ENCODE assay signal across 18 mouse cellular contexts in genomic region chr8:89307601-89308000, GRCm38 (mm10).
A peak's percentile ranks its signal among the peaks of the same experiment; 100 is the strongest.
DNase-seq lines count a peak whose midpoint lies in the region; ATAC-seq and TF ChIP-seq lines count a peak whose summit lies in the region.
"Had no signal": no experiment of that assay in that cellular context is flagged by ENCODE, and none has a peak within 500 bp of the region (broad histone marks: within the 10 kb centered on the region; RNA-seq: fewer than 3 reads in every experiment).

No protein-coding gene starts in this region.

- H3K27ac ChIP-seq in forebrain, embryonic 11.5 days (ENCODE audit: low read depth, low read length) = no peak overlapping the region
- no peak overlapping the region for H3K27ac ChIP-seq in forebrain, embryonic 15.5 days (replicated peaks)
- H3K27ac ChIP-seq in kidney, postnatal 0 days = 0 out of 2 replicates have a peak overlapping the region, but pooled peaks have one; percentile 15
- peak overlapping the region; percentile 16; the same call in 1 of the 2 replicates for H3K27ac ChIP-seq in forebrain, embryonic 16.5 days (ENCODE audit: low read length)
- H3K27ac ChIP-seq: stomach, embryonic 15.5 days had no signal

- no peaks in the 10 kb centered on the region for H3K9me3 ChIP-seq in forebrain, embryonic 11.5 days (ENCODE audit: control insufficient read depth, low read length)
- H3K9me3 ChIP-seq in forebrain, embryonic 15.5 days = no peaks in the 10 kb centered on the region
- H3K9me3 ChIP-seq in kidney, postnatal 0 days (replicated peaks; ENCODE audit: low read length) = no peaks in the 10 kb centered on the region
- H3K9me3 ChIP-seq in forebrain, embryonic 16.5 days (ENCODE audit: control insufficient read depth, low read length) = no peaks in the 10 kb centered on the region
- H3K9me3 ChIP-seq: midbrain, embryonic 12.5 days; stomach, embryonic 15.5 days had no signal

- TF ChIP-seq CTCF in kidney, postnatal 0 days (IDR thresholded peaks at IDR 0.05; ENCODE audit: low read depth) = no peak
- TF ChIP-seq CTCF in Patski (IDR thresholded peaks at IDR 0.05) = no peak

- DNase-seq in forebrain, embryonic 11.5 days (ENCODE audit: low spot score) = no peak
- DNase-seq in kidney, postnatal 0 days (ENCODE audit: low spot score) = no peak
- DNase-seq in kidney, adult 8-10 months = no peak
- no peak for DNase-seq in Patski (ENCODE audit: low read depth, low spot score)
- no peak for DNase-seq in layer of hippocampus, postnatal 36 days
- DNase-seq in left cerebral cortex, adult 8-10 months (ENCODE audit: low spot score in 2 of 2) = no peak
- DNase-seq: cerebellum, adult 9-11 months; gastrocnemius, postnatal 25 days; kidney, postnatal 4 days; lung, adult 18-20 months; right cerebral cortex, postnatal 14 days; thymus, adult 2 months had no signal

- no peak overlapping the region for H3K4me2 ChIP-seq in forebrain, embryonic 11.5 days (ENCODE audit: low read depth, low read length, severe bottlenecking)
- no peak overlapping the region for H3K4me2 ChIP-seq in forebrain, embryonic 15.5 days (replicated peaks)
- no peak overlapping the region for H3K4me2 ChIP-seq in kidney, postnatal 0 days (ENCODE audit: low read length)
- no peak overlapping the region for H3K4me2 ChIP-seq in forebrain, embryonic 16.5 days (ENCODE audit: low read length)
- H3K4me2 ChIP-seq: midbrain, embryonic 12.5 days; stomach, embryonic 15.5 days had no signal

- H3K4me3 ChIP-seq in forebrain, embryonic 11.5 days (ENCODE audit: low read depth, low read length) = no peak overlapping the region
- no peak overlapping the region for H3K4me3 ChIP-seq in forebrain, embryonic 15.5 days
- H3K4me3 ChIP-seq in kidney, postnatal 0 days (replicated peaks; ENCODE audit: low read depth, low read length) = no peak overlapping the region
- no peak overlapping the region for H3K4me3 ChIP-seq in forebrain, embryonic 16.5 days (replicated peaks; ENCODE audit: low read length)
- H3K4me3 ChIP-seq: midbrain, embryonic 12.5 days; myocyte; stomach, embryonic 15.5 days had no signal

- no peaks in the 10 kb centered on the region for H3K27me3 ChIP-seq in forebrain, embryonic 11.5 days (ENCODE audit: control insufficient read depth, insufficient read depth, low read length)
- no peaks in the 10 kb centered on the region for H3K27me3 ChIP-seq in forebrain, embryonic 15.5 days
- no peaks in the 10 kb centered on the region for H3K27me3 ChIP-seq in kidney, postnatal 0 days (ENCODE audit: insufficient read depth, low read length)
- H3K27me3 ChIP-seq in Patski = no peaks in the 10 kb centered on the region
- no peaks in the 10 kb centered on the region; the same call in 1 of the 2 replicates for H3K27me3 ChIP-seq in forebrain, embryonic 16.5 days (replicated peaks; ENCODE audit: control insufficient read depth, insufficient read depth, low read length)
- H3K27me3 ChIP-seq: stomach, embryonic 15.5 days had no signal

- no peaks in the 10 kb centered on the region for H3K36me3 ChIP-seq in forebrain, embryonic 11.5 days (ENCODE audit: control insufficient read depth, insufficient read depth, low read length)
- no peaks in the 10 kb centered on the region for H3K36me3 ChIP-seq in forebrain, embryonic 15.5 days
- no peaks in the 10 kb centered on the region for H3K36me3 ChIP-seq in kidney, postnatal 0 days (ENCODE audit: insufficient read depth, low read length)
- H3K36me3 ChIP-seq in forebrain, embryonic 16.5 days (ENCODE audit: control insufficient read depth, insufficient read depth) = no peaks in the 10 kb centered on the region
- H3K36me3 ChIP-seq: midbrain, embryonic 12.5 days; stomach, embryonic 15.5 days had no signal

- 37% methylated on average over 10 of the region's 10 CpGs for WGBS in forebrain, embryonic 11.5 days
- WGBS in forebrain, embryonic 15.5 days = 22% methylated on average over 10 of the region's 10 CpGs
- WGBS in kidney, postnatal 0 days = 26% methylated on average over 10 of the region's 10 CpGs
- WGBS in forebrain, embryonic 16.5 days = 19% methylated on average over 10 of the region's 10 CpGs

- in situ Hi-C loops in Patski (cut with MboI; ENCODE audit: low pct_unique_long_range_greater_than_20kb) = no loop called here

- H3K9ac ChIP-seq in forebrain, embryonic 11.5 days (ENCODE audit: low read length) = 0 out of 2 replicates have a peak overlapping the region, but pooled peaks have one; percentile 20
- no peak overlapping the region for H3K9ac ChIP-seq in forebrain, embryonic 15.5 days (replicated peaks)
- no peak overlapping the region for H3K9ac ChIP-seq in kidney, postnatal 0 days (ENCODE audit: low read depth, low read length)
- 0 out of 2 replicates have a peak overlapping the region, but pooled peaks have one; percentile 15 for H3K9ac ChIP-seq in forebrain, embryonic 16.5 days (replicated peaks; ENCODE audit: low read depth, low read length)
- H3K9ac ChIP-seq: midbrain, embryonic 12.5 days; stomach, embryonic 15.5 days had no signal

- POLR2A ChIA-PET in Patski (lab: Charles Lee) = interaction anchor here (0.7 kb wide), 1 partner anchor 1360 kb away, joined by 3 read pairs; no protein-coding TSS in a partner anchor

- peaks cover 19% of the 10 kb centered on the region; the same call in 1 of the 2 replicates for H3K4me1 ChIP-seq in forebrain, embryonic 11.5 days (replicated peaks; ENCODE audit: control insufficient read depth, insufficient read depth, low read length)
- H3K4me1 ChIP-seq in forebrain, embryonic 15.5 days = peaks cover 39% of the 10 kb centered on the region
- no peaks in the 10 kb centered on the region for H3K4me1 ChIP-seq in kidney, postnatal 0 days (replicated peaks; ENCODE audit: insufficient read depth, low read length)
- peaks cover 32% of the 10 kb centered on the region for H3K4me1 ChIP-seq in forebrain, embryonic 16.5 days (replicated peaks; ENCODE audit: control insufficient read depth, insufficient read depth, low read length)
- H3K4me1 ChIP-seq: stomach, embryonic 15.5 days had no signal

- CTCF ChIA-PET in Patski (lab: Charles Lee) = interaction anchor here (0.9 to 1.3 kb wide), 3 partner anchors 10 to 51 kb away, joined by 3 to 4 read pairs (median 3); no protein-coding TSS in a partner anchor

- no peak for ATAC-seq in forebrain, embryonic 11.5 days (replicated peaks; ENCODE audit: low FRiP score)
- ATAC-seq in forebrain, embryonic 15.5 days (replicated peaks) = no peak
- ATAC-seq in kidney, postnatal 0 days (replicated peaks; ENCODE audit: low FRiP score, low read depth) = no peak
- peak; percentile 37 for ATAC-seq in Patski
- ATAC-seq in forebrain, embryonic 16.5 days = no peak
- ATAC-seq: inflammation-experienced regulatory T-cells, adult 6 months had no signal

Comparison
In these comparisons a context has a peak if more than half of its experiments do, and no peak if none do; other contexts are left out.
1. H3K27ac ChIP-seq: peak in kidney, postnatal 0 days (single experiment) and forebrain, embryonic 16.5 days (single experiment); none in forebrain, embryonic 11.5 days (single experiment) and forebrain, embryonic 15.5 days (single experiment).
2. H3K9ac ChIP-seq: peak in forebrain, embryonic 11.5 days (single experiment) and forebrain, embryonic 16.5 days (single experiment); none in forebrain, embryonic 15.5 days (single experiment) and kidney, postnatal 0 days (single experiment).